ENCODE assay signal across 11 mouse cellular contexts in genomic region chr15:89313359-89313758, GRCm38 (mm10). TPM values are rescaled to one million over a fixed set of nuclear protein-coding genes. Genes with fewer than 3 reads are reported as not detected.
DNase-seq lines count a peak whose midpoint lies in the region; ATAC-seq lines count a peak whose summit lies in the region.
"Had no signal": no experiment of that assay in that cellular context is flagged by ENCODE, and none has a peak within 500 bp of the region (broad histone marks: within the 10 kb centered on the region; RNA-seq: fewer than 3 reads in every experiment).

No protein-coding gene starts in this region.

- no peak for DNase-seq in heart, postnatal 36 days
- DNase-seq in hindbrain, embryonic 10.5 days (ENCODE audit: low spot score), result no peak
- no peak for DNase-seq in adrenal gland, adult 18-20 months (ENCODE audit: low spot score in 2 of 2)
- DNase-seq in spleen, postnatal 10 days (ENCODE audit: low spot score in 2 of 2), result no peak
- DNase-seq in thymus, postnatal 4 days, result no peak
- DNase-seq: spleen, adult 18-20 months had no signal

- ATAC-seq in heart, embryonic 15.5 days (replicated peaks; ENCODE audit: insufficient number of reproducible peaks, insufficient read depth, low FRiP score, low read depth), result no peak
- ATAC-seq in embryonic facial prominence, embryonic 13.5 days (ENCODE audit: insufficient number of reproducible peaks, insufficient read depth, low FRiP score, low TSS enrichment, low read depth), result no peak
- no peak for ATAC-seq in midbrain, embryonic 12.5 days (ENCODE audit: low FRiP score, low read depth)

- H3K27me3 ChIP-seq in heart, embryonic 15.5 days, result no peaks in the 10 kb centered on the region
- no peaks in the 10 kb centered on the region for H3K27me3 ChIP-seq in embryonic facial prominence, embryonic 13.5 days
- H3K27me3 ChIP-seq in hindbrain, embryonic 10.5 days (ENCODE audit: insufficient read depth, poor library complexity, severe bottlenecking), result no peaks in the 10 kb centered on the region
- H3K27me3 ChIP-seq in midbrain, embryonic 12.5 days, result no peaks in the 10 kb centered on the region

- no peak overlapping the region for H3K27ac ChIP-seq in heart, embryonic 15.5 days
- no peak overlapping the region for H3K27ac ChIP-seq in embryonic facial prominence, embryonic 13.5 days
- H3K27ac ChIP-seq in hindbrain, embryonic 10.5 days, result no peak overlapping the region
- H3K27ac ChIP-seq in midbrain, embryonic 12.5 days (replicated peaks), result no peak overlapping the region

- intact Hi-C loops in heart, postnatal 36 days (cut with DNase I), result no loop called here

- WGBS in heart, embryonic 15.5 days, result 62% methylated on average over 4 of the region's 4 CpGs
- WGBS in embryonic facial prominence, embryonic 13.5 days, result 77% methylated on average over 4 of the region's 4 CpGs
- 82% methylated on average over 4 of the region's 4 CpGs for WGBS in hindbrain, embryonic 10.5 days
- 85% methylated on average over 4 of the region's 4 CpGs for WGBS in midbrain, embryonic 12.5 days

- H3K9ac ChIP-seq in heart, embryonic 15.5 days, result no peak overlapping the region
- peak overlapping the region; percentile 27; the same call in 1 of the 2 replicates for H3K9ac ChIP-seq in embryonic facial prominence, embryonic 13.5 days
- H3K9ac ChIP-seq in midbrain, embryonic 12.5 days (replicated peaks), result peak overlapping the region; percentile 85; the same call in 1 of the 2 replicates

- H3K36me3 ChIP-seq in heart, embryonic 15.5 days, result no peaks in the 10 kb centered on the region
- no peaks in the 10 kb centered on the region for H3K36me3 ChIP-seq in embryonic facial prominence, embryonic 13.5 days
- peaks cover under 1% of the 10 kb centered on the region for H3K36me3 ChIP-seq in hindbrain, embryonic 10.5 days
- no peaks in the 10 kb centered on the region for H3K36me3 ChIP-seq in midbrain, embryonic 12.5 days

- no peaks in the 10 kb centered on the region for H3K9me3 ChIP-seq in heart, embryonic 15.5 days (replicated peaks)
- no peaks in the 10 kb centered on the region for H3K9me3 ChIP-seq in embryonic facial prominence, embryonic 13.5 days
- no peaks in the 10 kb centered on the region for H3K9me3 ChIP-seq in hindbrain, embryonic 10.5 days
- H3K9me3 ChIP-seq in midbrain, embryonic 12.5 days, result no peaks in the 10 kb centered on the region

- H3K4me1 ChIP-seq in heart, embryonic 15.5 days (replicated peaks), result peaks cover 41% of the 10 kb centered on the region
- peaks cover 38% of the 10 kb centered on the region for H3K4me1 ChIP-seq in embryonic facial prominence, embryonic 13.5 days
- peaks cover 52% of the 10 kb centered on the region for H3K4me1 ChIP-seq in hindbrain, embryonic 10.5 days (replicated peaks)
- peaks cover 36% of the 10 kb centered on the region for H3K4me1 ChIP-seq in midbrain, embryonic 12.5 days

- peak overlapping the region; percentile 5; the same call in 1 of the 2 replicates for H3K4me3 ChIP-seq in heart, embryonic 15.5 days
- H3K4me3 ChIP-seq in embryonic facial prominence, embryonic 13.5 days, result 0 out of 2 replicates have a peak overlapping the region, but pooled peaks have one; percentile 92
- peak overlapping the region; percentile 96 for H3K4me3 ChIP-seq in hindbrain, embryonic 10.5 days
- H3K4me3 ChIP-seq in midbrain, embryonic 12.5 days, result peak overlapping the region; percentile 83; the same call in 1 of the 2 replicates

- peak overlapping the region; percentile 84; the same call in 1 of the 2 replicates for H3K4me2 ChIP-seq in heart, embryonic 15.5 days
- H3K4me2 ChIP-seq in embryonic facial prominence, embryonic 13.5 days, result peak overlapping the region; percentile 92
- H3K4me2 ChIP-seq in midbrain, embryonic 12.5 days (replicated peaks), result peak overlapping the region; percentile 96

RNA-seq across cellular contexts. Expression of gene Sbf1, which starts 1.8 kb away (rescaled TPM):
- 27.5 and 45.9 TPM in 2 replicates for polyA plus RNA-seq in heart, embryonic 15.5 days (2015; fragmentation: Nextera tagmentation; extraction: Ambion mirVana)
- 10 to 100 TPM; 65.7 to 75.5 TPM for total RNA-seq in heart, postnatal 36 days (2021)
- polyA plus RNA-seq in embryonic facial prominence, embryonic 13.5 days (2015; fragmentation: Nextera tagmentation; extraction: Ambion mirVana), result 57.4 and 57.8 TPM in 2 replicates
- polyA plus RNA-seq in hindbrain, embryonic 10.5 days (2016; fragmentation: Nextera tagmentation; extraction: Ambion mirVana), result 92.5 and 103 TPM in 2 replicates
- 91.7 and 94.0 TPM in 2 replicates for polyA plus RNA-seq in midbrain, embryonic 12.5 days (2016; fragmentation: Nextera tagmentation; extraction: Ambion mirVana)
- total RNA-seq in adrenal gland, adult 18-20 months (2021), result 10 to 100 TPM; 71.9 to 89.4 TPM

RNA-seq across cellular contexts. Expression of gene Adm2, which starts 9.2 kb away (rescaled TPM):
- polyA plus RNA-seq in heart, embryonic 15.5 days (2015; fragmentation: Nextera tagmentation; extraction: Ambion mirVana), result 0.19 and 0.60 TPM in 2 replicates
- not detected for total RNA-seq in heart, postnatal 36 days (2021)
- polyA plus RNA-seq in embryonic facial prominence, embryonic 13.5 days (2015; fragmentation: Nextera tagmentation; extraction: Ambion mirVana), result not detected in 2 replicates
- 0.25 and 0.27 TPM in 2 replicates for polyA plus RNA-seq in hindbrain, embryonic 10.5 days (2016; fragmentation: Nextera tagmentation; extraction: Ambion mirVana)
- polyA plus RNA-seq in midbrain, embryonic 12.5 days (2016; fragmentation: Nextera tagmentation; extraction: Ambion mirVana), result not detected in 2 replicates
- not detected for total RNA-seq in adrenal gland, adult 18-20 months (2021)
- total RNA-seq: gastrocnemius, adult 18-20 months had no signal

RNA-seq across cellular contexts. Expression of gene Miox, which starts 20.8 kb away (rescaled TPM):
- 0.28 TPM in 1 of 2 replicates, not detected in the other for polyA plus RNA-seq in heart, embryonic 15.5 days (2015; fragmentation: Nextera tagmentation; extraction: Ambion mirVana)
- total RNA-seq in heart, postnatal 36 days (2021), result not detected
- polyA plus RNA-seq in embryonic facial prominence, embryonic 13.5 days (2015; fragmentation: Nextera tagmentation; extraction: Ambion mirVana), result not detected in 2 replicates
- not detected in 2 replicates for polyA plus RNA-seq in hindbrain, embryonic 10.5 days (2016; fragmentation: Nextera tagmentation; extraction: Ambion mirVana)
- polyA plus RNA-seq in midbrain, embryonic 12.5 days (2016; fragmentation: Nextera tagmentation; extraction: Ambion mirVana), result not detected in 2 replicates
- total RNA-seq in adrenal gland, adult 18-20 months (2021), result 1 to 10 TPM in 1 of 2 experiments, not detected in 1; 4.2 TPM
- total RNA-seq: MEL had no signal

RNA-seq across cellular contexts. Expression of gene Lmf2, which starts 42.1 kb away (rescaled TPM):
- polyA plus RNA-seq in heart, embryonic 15.5 days (2015; fragmentation: Nextera tagmentation; extraction: Ambion mirVana), result 43.0 and 57.7 TPM in 2 replicates
- total RNA-seq in heart, postnatal 36 days (2021), result 10 to 100 TPM; 29.0 to 33.2 TPM
- polyA plus RNA-seq in embryonic facial prominence, embryonic 13.5 days (2015; fragmentation: Nextera tagmentation; extraction: Ambion mirVana), result 53.3 and 62.2 TPM in 2 replicates
- polyA plus RNA-seq in hindbrain, embryonic 10.5 days (2016; fragmentation: Nextera tagmentation; extraction: Ambion mirVana), result 49.2 and 52.0 TPM in 2 replicates
- 44.3 and 48.8 TPM in 2 replicates for polyA plus RNA-seq in midbrain, embryonic 12.5 days (2016; fragmentation: Nextera tagmentation; extraction: Ambion mirVana)
- 10 to 100 TPM; 34.4 to 40.0 TPM for total RNA-seq in adrenal gland, adult 18-20 months (2021)

RNA-seq across cellular contexts. Expression of gene Ncaph2, which starts 42.2 kb away (rescaled TPM):
- 85.3 and 96.9 TPM in 2 replicates for polyA plus RNA-seq in heart, embryonic 15.5 days (2015; fragmentation: Nextera tagmentation; extraction: Ambion mirVana)
- 10 to 100 TPM; 50.4 to 58.6 TPM for total RNA-seq in heart, postnatal 36 days (2021)
- 164 and 188 TPM in 2 replicates for polyA plus RNA-seq in embryonic facial prominence, embryonic 13.5 days (2015; fragmentation: Nextera tagmentation; extraction: Ambion mirVana)
- polyA plus RNA-seq in hindbrain, embryonic 10.5 days (2016; fragmentation: Nextera tagmentation; extraction: Ambion mirVana), result 187 and 194 TPM in 2 replicates
- 164 and 170 TPM in 2 replicates for polyA plus RNA-seq in midbrain, embryonic 12.5 days (2016; fragmentation: Nextera tagmentation; extraction: Ambion mirVana)
- total RNA-seq in adrenal gland, adult 18-20 months (2021), result 10 to 100 TPM; 67.7 to 69.6 TPM

Comparison
In these comparisons a context has a peak if more than half of its experiments do, and no peak if none do; other contexts are left out.
1. H3K4me3 ChIP-seq: peak in every context shown above with its lines; median percentile 96 in hindbrain, embryonic 10.5 days; 92 in embryonic facial prominence, embryonic 13.5 days; 83 in midbrain, embryonic 12.5 days; 5 in heart, embryonic 15.5 days.